Mouse (Mus musculus) neural tube, embryonic 13.5 days (tissue): Measurements from ENCODE around the gene Haus2. TPM values are rescaled to one million over a fixed set of nuclear protein-coding genes. Genes with fewer than 3 reads are reported as not detected.

Source experiments
- ATAC-seq: fragments of 200-750 bp; cut with Nextera tagmentation; 2 replicates; pipeline ENCODE4 v1.8.0; 2017; ENCODE audit warnings: low read depth, mild to moderate bottlenecking, moderate TSS enrichment, moderate library complexity
- H3K27ac ChIP-seq: fragments of 300-500 bp; sonication (generic); replicated peaks from 2 replicates; pipeline ENCODE4 v1.5.1; 2015; ENCODE audit warnings: moderate library complexity, mild to moderate bottlenecking, inconsistent platforms
- H3K27me3 ChIP-seq: fragments of 300-500 bp; sonication (generic); 2 replicates; pipeline ENCODE4 v1.6.1; 2015; ENCODE audit warnings: mild to moderate bottlenecking, inconsistent platforms
- H3K36me3 ChIP-seq: fragments of 300-500 bp; sonication (generic); 2 replicates; pipeline ENCODE4 v1.6.1; 2015; ENCODE audit warnings: mild to moderate bottlenecking, inconsistent platforms
- H3K4me1 ChIP-seq: fragments of 300-500 bp; sonication (generic); replicated peaks from 2 replicates; pipeline ENCODE4 v1.6.1; 2015; ENCODE audit warnings: inconsistent platforms
- H3K4me2 ChIP-seq: fragments of 300-500 bp; sonication (generic); 2 replicates; pipeline ENCODE4 v1.6.1; 2015; ENCODE audit warnings: inconsistent platforms, mild to moderate bottlenecking, moderate library complexity
- H3K4me3 ChIP-seq: fragments of 300-500 bp; sonication (generic); 2 replicates; pipeline ENCODE4 v1.5.1; 2015; ENCODE audit warnings: mild to moderate bottlenecking, inconsistent platforms
- H3K9ac ChIP-seq: fragments of 300-500 bp; sonication (generic); 2 replicates; pipeline ENCODE4 v1.6.1; 2015; ENCODE audit warnings: moderate library complexity, mild to moderate bottlenecking, inconsistent platforms
- H3K9me3 ChIP-seq: fragments of 300-500 bp; sonication (generic); 2 replicates; pipeline ENCODE4 v1.6.1; 2016; ENCODE audit warnings: inconsistent platforms
- WGBS: fragments of 180-500 bp; shearing (Covaris S2); methylation state at CpG from one replicate; pipeline ENCODE4 v1.1.7; 2015; 5-methylcytosine and 5-hydroxymethylcytosine counted together
- polyA plus RNA-seq: library from polyadenylated mRNA; unstranded; fragments of >200 nt; fragmentation: Nextera tagmentation; extraction: Ambion mirVana; gene quantifications from 2 replicates; pipeline ENCODE4 v1.2.1, GENCODE M21; 2015

Gene Haus2
- polyA plus RNA-seq, 1 experiment from 2014 or later = 28.5 TPM

DNA sequence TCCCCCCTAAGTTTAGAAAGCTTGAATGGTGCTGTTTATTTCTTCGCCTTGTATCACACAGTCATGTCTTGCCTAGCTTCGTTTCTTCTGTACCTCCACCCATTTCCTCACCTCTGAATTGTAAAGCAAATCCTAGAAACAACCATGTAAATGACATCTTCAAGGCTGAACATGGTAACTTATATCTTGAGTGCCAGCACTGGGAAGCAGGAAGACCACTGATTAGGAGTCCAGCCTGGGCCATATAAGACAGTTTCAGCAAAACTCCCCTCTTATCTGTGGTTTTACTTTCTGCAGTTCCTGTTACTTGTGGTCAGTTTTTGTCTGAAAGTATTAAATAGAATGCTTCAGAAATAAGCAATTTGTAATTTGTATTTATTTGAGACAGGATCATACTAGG lies 33.2 kb upstream of the Haus2 start:
- ATAC-seq = no peak
- H3K36me3 ChIP-seq = peaks cover 9% of the 10 kb centered on the region
- no peaks in the 10 kb centered on the region for H3K4me1 ChIP-seq
- no peak overlapping the region for H3K4me3 ChIP-seq
- no peak overlapping the region for H3K4me2 ChIP-seq
- H3K9me3 ChIP-seq = no peaks in the 10 kb centered on the region
- no peaks in the 10 kb centered on the region for H3K27me3 ChIP-seq
- WGBS = 87% methylated on average over 2 of the region's 2 CpGs
- H3K27ac ChIP-seq = no peak overlapping the region
- no peak overlapping the region for H3K9ac ChIP-seq

DNA sequence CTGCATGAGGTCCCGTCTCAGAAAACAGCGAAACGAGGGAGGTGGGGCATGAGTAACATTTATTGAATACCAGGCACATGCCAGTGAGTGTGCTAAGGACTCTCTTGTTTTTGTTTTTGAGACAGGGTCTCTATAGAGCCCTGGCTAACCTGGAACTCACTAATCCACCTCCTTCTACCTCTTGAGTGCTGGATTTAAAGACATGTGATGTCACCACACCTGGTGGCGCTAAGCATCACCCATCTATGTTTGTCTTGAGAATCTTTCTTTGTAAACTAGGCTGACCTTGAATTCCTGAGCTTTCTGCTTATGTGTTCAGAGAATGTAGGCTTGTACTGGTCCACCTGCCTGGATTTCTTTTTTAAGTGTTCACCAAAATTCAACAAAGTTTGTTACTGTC lies 31.4 kb upstream of the Haus2 start:
- Histone ChIP-seq H3K4me1 (no peaks in the 10 kb centered on the region), H3K4me2 (no peak overlapping the region), H3K4me3 (no peak overlapping the region), H3K27me3 (no peaks in the 10 kb centered on the region), H3K9ac (no peak overlapping the region), H3K36me3 (no peaks in the 10 kb centered on the region), H3K27ac (no peak overlapping the region), H3K9me3 (no peaks in the 10 kb centered on the region)
- 86% methylated on average over 4 of the region's 4 CpGs for WGBS
- ATAC-seq = no peak

DNA sequence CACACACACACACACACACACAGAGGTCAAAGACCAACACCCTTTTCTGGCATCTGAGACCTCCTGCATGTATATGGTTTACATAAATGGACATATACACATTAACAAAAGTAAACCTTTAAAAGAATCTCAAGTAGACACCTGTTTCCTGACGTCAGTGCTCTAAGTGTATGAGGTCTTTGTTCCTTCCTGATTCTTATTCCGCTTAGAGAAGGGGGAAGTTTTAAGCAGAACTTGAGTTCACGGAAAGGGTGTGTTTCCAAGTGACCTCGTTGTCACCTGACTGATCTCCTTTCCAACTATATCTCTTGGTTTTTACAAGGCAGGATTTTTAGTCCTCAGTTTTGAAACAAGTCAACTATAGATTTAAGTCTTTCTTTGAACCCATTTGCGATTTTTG lies 30.9 kb upstream of the Haus2 start:
- Histone ChIP-seq H3K9me3 (no peaks in the 10 kb centered on the region), H3K9ac (no peak overlapping the region), H3K36me3 (no peaks in the 10 kb centered on the region), H3K4me2 (no peak overlapping the region), H3K27me3 (no peaks in the 10 kb centered on the region), H3K4me3 (no peak overlapping the region), H3K4me1 (no peaks in the 10 kb centered on the region), H3K27ac (no peak overlapping the region)
- ATAC-seq = no peak
- WGBS = 87% methylated on average over 5 of the region's 5 CpGs

DNA sequence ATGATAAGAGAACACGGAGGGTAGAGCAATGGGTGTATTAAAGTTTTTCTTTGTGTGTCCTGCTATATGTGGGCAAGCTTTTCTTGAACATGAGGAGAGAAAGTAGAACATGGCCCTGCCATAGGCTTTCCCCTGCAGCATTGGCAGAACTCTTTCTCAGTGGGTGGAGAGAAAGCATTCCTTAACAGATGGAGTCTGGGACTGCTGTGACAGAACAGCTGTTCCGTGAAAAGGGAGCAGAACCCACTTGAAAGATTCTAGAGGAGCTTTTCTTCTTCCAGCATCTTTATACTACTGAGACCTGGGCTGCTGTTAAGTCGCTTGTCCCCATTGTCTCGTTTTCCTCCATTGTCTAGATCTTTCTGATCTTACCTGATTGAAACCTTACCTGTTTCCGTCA lies 19.4 kb upstream of the Haus2 start:
- Histone ChIP-seq H3K9me3 (no peaks in the 10 kb centered on the region), H3K4me2 (no peak overlapping the region), H3K4me1 (no peaks in the 10 kb centered on the region), H3K27ac (no peak overlapping the region), H3K27me3 (no peaks in the 10 kb centered on the region), H3K4me3 (no peak overlapping the region), H3K36me3 (peaks cover 54% of the 10 kb centered on the region), H3K9ac (no peak overlapping the region)
- 83% methylated on average over 5 of the region's 5 CpGs for WGBS
- no peak for ATAC-seq

DNA sequence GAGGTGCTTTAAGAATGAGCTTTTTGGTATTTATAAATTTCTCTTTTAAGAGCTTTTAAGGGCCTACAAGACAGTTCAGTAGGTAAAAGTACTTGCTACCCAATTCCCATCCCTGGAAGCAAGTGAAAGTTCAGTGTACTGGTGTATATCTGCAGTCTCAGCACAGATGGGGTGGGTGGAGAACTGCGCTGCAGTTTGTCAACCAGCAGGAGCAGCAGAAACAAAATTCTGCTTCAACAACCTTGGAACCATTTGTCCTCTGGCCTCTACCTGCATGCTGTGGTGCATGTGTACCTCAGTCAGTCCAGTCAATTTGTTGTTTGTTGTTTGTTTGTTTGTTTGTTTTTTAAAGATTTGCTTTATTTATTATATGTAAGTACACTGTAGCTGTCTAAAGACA lies 17.0 kb upstream of the Haus2 start:
- H3K4me3 ChIP-seq = no peak overlapping the region
- H3K36me3 ChIP-seq = peaks cover 53% of the 10 kb centered on the region
- 100% methylated on average over 1 of the region's 1 CpGs for WGBS
- H3K9ac ChIP-seq = no peak overlapping the region
- no peaks in the 10 kb centered on the region for H3K27me3 ChIP-seq
- H3K9me3 ChIP-seq = no peaks in the 10 kb centered on the region
- ATAC-seq = no peak
- H3K4me2 ChIP-seq = no peak overlapping the region
- no peaks in the 10 kb centered on the region for H3K4me1 ChIP-seq
- no peak overlapping the region for H3K27ac ChIP-seq

DNA sequence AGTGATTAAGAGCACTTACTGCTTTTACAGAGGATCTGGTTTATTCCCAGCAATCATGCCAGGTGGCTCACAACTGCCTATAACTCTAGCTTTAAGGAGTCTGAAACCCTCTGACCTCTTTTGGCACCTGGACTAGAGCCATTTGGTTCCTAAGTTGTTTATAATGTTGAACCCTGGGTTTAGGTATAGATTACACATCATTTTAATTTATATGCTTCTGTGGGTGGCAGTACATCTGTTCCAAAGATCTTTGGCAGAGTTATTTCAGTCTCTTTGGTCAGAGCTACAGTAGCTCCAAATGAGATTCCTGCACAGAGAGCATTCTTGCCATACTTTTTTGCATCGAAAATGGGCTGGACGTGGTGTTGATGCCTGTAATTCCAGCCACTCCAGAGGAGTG lies 11.4 kb upstream of the Haus2 start:
- Histone ChIP-seq H3K36me3 (peaks cover 73% of the 10 kb centered on the region), H3K27me3 (no peaks in the 10 kb centered on the region), H3K4me1 (no peaks in the 10 kb centered on the region), H3K27ac (no peak overlapping the region), H3K9me3 (no peaks in the 10 kb centered on the region), H3K4me3 (no peak overlapping the region), H3K4me2 (no peak overlapping the region), H3K9ac (no peak overlapping the region)
- no peak for ATAC-seq
- 95% methylated on average over 2 of the region's 2 CpGs for WGBS

DNA sequence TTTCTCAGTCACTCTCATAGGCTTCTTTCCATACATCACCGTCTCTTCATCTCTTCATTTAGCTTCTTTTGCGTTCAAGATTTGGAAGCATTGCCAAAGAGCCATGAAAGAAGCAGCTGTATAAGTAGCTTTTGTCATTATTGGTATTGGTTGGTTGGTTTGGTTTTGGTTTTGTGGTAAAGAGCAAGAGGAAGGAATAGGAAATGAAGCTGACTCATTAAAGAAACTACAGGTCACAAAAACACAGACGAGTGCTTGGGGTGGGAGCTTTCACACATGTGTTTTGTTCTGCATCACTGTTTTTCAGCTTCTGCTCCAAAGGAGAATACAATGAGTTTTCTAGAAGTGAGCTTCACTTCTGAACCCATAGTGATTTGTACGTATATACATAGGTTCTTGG lies 9.7 kb upstream of the Haus2 start:
- no peak overlapping the region for H3K4me2 ChIP-seq
- 92% methylated on average over 4 of the region's 4 CpGs for WGBS
- ATAC-seq = no peak
- no peaks in the 10 kb centered on the region for H3K4me1 ChIP-seq
- H3K27ac ChIP-seq = no peak overlapping the region
- H3K36me3 ChIP-seq = peaks cover 82% of the 10 kb centered on the region
- H3K9ac ChIP-seq = no peak overlapping the region
- no peak overlapping the region for H3K4me3 ChIP-seq
- H3K9me3 ChIP-seq = no peaks in the 10 kb centered on the region
- H3K27me3 ChIP-seq = no peaks in the 10 kb centered on the region

DNA sequence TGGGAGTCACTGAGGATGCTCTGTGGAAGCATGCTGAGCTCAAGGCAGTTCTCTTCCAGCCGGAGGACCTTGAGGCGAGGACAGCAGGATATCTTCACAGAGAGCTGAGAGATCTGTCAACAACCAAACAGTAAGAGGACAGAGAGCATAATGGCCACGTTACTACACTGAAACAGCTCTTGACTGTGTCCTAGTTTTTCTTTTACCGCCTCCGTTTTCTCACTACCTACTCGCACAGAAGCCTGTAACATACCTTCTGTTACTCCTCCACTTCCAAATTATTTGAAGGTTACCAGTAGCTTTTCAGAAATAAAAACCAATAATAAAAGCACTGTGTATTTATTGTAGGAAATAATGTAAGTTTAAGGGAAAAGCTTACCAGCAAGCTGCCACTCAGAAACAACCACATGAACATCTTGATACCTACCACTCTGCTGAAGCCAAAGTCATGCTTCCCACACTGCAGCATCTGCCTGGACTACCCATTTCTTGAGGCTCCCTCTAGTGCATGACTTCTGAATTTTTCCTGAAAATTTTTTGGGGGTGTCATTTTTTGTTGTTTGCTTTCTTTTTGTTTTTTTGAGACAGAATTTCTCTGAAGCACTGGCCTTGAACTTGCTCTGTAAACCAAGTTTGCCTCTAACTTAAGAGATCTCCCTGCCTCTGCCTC lies 3.0 kb upstream of the Haus2 start:
- ATAC-seq = no peak
- Histone ChIP-seq H3K9me3 (no peaks in the 10 kb centered on the region), H3K4me2 (no peak overlapping the region), H3K9ac (no peak overlapping the region), H3K36me3 (peaks cover 39% of the 10 kb centered on the region), H3K4me3 (no peak overlapping the region), H3K27ac (no peak overlapping the region), H3K4me1 (peaks cover 28% of the 10 kb centered on the region), H3K27me3 (no peaks in the 10 kb centered on the region)
- WGBS = 89% methylated on average over 6 of the region's 6 CpGs

DNA sequence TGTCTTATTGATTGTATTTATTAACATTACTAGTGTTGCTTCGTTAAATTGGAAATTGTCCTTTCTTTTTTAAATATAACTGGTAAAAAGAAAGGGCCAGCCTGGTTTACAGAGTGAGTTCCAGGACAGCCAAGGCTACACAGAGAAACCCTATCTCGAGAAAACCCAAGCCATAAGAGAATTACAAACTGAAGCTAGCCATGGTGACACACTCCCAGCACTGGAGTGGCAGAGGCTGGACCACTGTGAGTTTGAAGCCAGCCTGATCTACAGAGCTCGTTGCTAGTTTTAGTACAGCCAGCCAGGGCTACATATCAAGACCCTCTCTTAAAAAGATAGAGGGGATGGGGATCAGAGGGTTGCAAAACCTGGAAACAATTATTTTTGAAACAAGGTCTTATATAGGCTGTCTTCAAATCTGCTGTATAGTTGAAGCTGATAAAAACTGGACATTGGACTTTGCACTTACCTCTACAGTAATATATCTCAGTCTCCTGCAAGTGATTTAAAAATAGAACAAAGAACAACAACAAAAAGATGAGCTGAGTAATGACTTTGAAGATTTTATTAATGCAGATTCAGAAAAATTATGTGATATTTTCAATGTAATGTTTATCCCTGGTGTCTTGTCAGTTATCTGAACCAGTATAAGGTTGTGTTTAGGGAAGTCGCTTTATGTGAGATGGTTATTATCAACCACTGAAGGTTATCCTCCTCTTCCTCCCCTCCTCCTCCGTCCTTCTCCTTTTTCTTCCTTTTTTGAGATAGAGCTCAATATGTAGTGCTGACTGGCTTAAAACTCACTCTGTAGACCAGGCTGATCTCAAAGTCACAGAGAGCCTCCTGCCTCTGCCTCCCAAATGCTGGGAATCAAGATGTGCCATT lies 7.3 kb downstream of the Haus2 start:
- Histone ChIP-seq H3K4me3 (no peak overlapping the region), H3K9ac (no peak overlapping the region), H3K4me1 (no peaks in the 10 kb centered on the region), H3K9me3 (no peaks in the 10 kb centered on the region), H3K36me3 (peaks cover 61% of the 10 kb centered on the region), H3K4me2 (no peak overlapping the region), H3K27ac (no peak overlapping the region), H3K27me3 (no peaks in the 10 kb centered on the region)
- no peak for ATAC-seq
- WGBS = 92% methylated on average over 5 of the region's 5 CpGs

DNA sequence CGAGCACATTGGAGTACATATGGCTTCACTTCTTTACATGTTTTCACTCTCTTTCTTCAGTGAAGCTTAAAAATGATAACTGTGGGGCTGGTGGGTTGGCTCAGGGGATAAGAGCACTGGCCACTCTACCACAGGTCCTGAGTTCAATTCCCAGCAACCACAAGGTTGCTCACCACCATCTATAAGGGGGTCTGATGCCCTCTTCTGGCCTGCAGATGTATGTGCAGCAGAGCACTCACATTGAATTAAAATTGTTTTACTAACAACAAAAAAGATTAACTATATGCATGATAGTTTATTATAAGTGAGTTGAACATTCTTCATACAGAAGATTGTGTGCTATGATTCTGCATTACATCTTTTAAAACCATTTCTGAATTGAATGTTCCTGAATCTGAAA lies 10.4 kb downstream of the Haus2 start:
- Histone ChIP-seq H3K4me2 (no peak overlapping the region), H3K27me3 (no peaks in the 10 kb centered on the region), H3K36me3 (peaks cover 47% of the 10 kb centered on the region), H3K9me3 (no peaks in the 10 kb centered on the region), H3K4me3 (no peak overlapping the region), H3K27ac (no peak overlapping the region), H3K9ac (no peak overlapping the region), H3K4me1 (no peaks in the 10 kb centered on the region)
- no peak for ATAC-seq
- WGBS = 100% methylated on average over 1 of the region's 1 CpGs

DNA sequence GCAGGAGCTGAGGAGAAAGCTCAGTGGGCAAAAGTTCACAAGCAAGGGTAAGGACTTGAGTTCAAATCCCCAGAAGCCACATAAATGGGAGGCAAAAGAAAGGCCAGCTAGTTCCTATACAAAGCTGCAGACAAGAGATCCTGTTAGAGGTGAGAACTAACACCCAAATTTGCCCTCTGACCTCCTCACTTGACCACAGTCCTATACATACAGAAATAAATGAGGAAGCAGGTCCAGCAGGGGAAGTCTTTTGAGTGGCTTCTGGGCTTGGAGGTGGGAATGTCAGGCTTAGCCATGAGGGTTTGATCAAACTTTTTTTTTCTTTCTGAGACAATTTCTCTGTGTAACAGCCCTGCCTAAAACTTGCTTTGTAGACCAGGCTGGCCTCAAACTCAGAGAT lies 13.7 kb downstream of the Haus2 start:
- ATAC-seq = no peak
- H3K27me3 ChIP-seq = no peaks in the 10 kb centered on the region
- H3K4me3 ChIP-seq = no peak overlapping the region
- H3K27ac ChIP-seq = no peak overlapping the region
- H3K9ac ChIP-seq = no peak overlapping the region
- H3K4me1 ChIP-seq = no peaks in the 10 kb centered on the region
- no peaks in the 10 kb centered on the region for H3K9me3 ChIP-seq
- peaks cover 23% of the 10 kb centered on the region for H3K36me3 ChIP-seq
- no peak overlapping the region for H3K4me2 ChIP-seq

DNA sequence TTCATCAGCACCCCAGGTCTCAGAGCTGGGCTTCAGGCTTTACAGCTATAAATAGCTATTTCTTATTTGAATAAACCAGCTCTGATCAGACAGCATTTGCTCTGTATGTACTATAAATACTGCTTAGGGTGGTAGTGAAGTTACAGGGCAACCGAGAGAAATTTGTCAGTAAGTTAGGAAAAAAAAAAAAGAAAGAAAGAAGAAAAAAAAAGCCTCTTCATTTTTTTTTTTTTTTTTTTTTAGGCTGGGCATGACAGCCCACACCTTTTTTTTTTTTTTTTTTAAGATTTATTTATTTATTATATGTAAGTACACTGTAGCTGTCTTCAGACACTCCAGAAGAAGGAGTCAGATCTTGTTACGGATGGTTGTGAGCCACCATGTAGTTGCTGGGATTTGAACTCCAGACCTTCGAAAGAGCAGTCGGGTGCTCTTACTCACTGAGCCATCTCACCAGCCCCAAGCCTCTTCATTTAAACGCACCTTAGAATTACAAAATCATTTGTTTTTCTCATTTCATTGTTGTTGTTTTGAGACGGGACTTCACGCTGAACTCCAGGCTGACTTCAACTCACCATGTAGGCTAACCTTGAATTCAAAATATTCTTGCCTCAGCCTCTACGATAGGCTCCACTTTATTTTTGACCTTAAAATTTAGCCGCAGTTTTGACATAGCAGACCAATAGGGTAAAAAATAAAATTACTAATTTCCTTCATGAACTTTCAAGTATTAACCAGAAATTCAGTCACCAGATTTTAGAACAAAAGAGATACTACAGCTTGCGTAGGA lies 19.1 kb downstream of the Haus2 start:
- H3K27ac ChIP-seq = peak overlapping the region; percentile 69
- peaks cover 17% of the 10 kb centered on the region for H3K4me1 ChIP-seq
- H3K27me3 ChIP-seq = no peaks in the 10 kb centered on the region
- no peaks in the 10 kb centered on the region for H3K9me3 ChIP-seq
- H3K36me3 ChIP-seq = peaks cover 8% of the 10 kb centered on the region
- peak overlapping the region; percentile 56 for H3K4me2 ChIP-seq
- peak overlapping the region; percentile 48 for H3K4me3 ChIP-seq
- H3K9ac ChIP-seq = peak overlapping the region; percentile 51
- ATAC-seq = 0 out of 2 replicates have a peak, but pooled peaks have one; percentile 23
- 33% methylated on average over 10 of the region's 10 CpGs for WGBS
